Mouse (Mus musculus) hindbrain, embryonic 14.5 days (tissue): ENCODE data around the gene Cldn34b2. TPM values are rescaled to one million over a fixed set of nuclear protein-coding genes. Genes with fewer than 3 reads are reported as not detected.
"Not testable (repeated sequence)": the region's sequence is repeated elsewhere in the genome, so short reads cannot be mapped to it uniquely, and the experiment has no call there.

ENCODE experiments used
- ATAC-seq: fragments of 200-750 bp; cut with Nextera tagmentation; 2 replicates; pipeline ENCODE4 v1.8.0; 2017; ENCODE audit warnings: moderate number of reproducible peaks, mild to moderate bottlenecking, moderate TSS enrichment, moderate library complexity; ENCODE audit not compliant: low FRiP score
- DNase-seq: peaks from one replicate; pipeline ENCODE4 v3.0.0-alpha.2; 2015; ENCODE audit warnings: low spot score
- H3K27ac ChIP-seq: fragments of 300-500 bp; sonication (generic); 2 replicates; pipeline ENCODE4 v1.5.1; 2014; ENCODE audit warnings: mild to moderate bottlenecking, moderate library complexity
- H3K27me3 ChIP-seq: fragments of 300-500 bp; sonication (generic); 2 replicates; pipeline ENCODE4 v1.6.1; 2014; ENCODE audit warnings: mild to moderate bottlenecking, low read length, mixed read lengths; ENCODE audit not compliant: control insufficient read depth, insufficient read depth
- H3K36me3 ChIP-seq: fragments of 300-500 bp; sonication (generic); replicated peaks from 2 replicates; pipeline ENCODE4 v1.6.1; 2014; ENCODE audit not compliant: control insufficient read depth, insufficient read depth
- H3K4me1 ChIP-seq: fragments of 300-500 bp; sonication (generic); replicated peaks from 2 replicates; pipeline ENCODE4 v1.6.1; 2014; ENCODE audit warnings: antibody characterized with exemption, low read length, mixed read lengths; ENCODE audit not compliant: control insufficient read depth, insufficient read depth
- H3K4me2 ChIP-seq: fragments of 300-500 bp; sonication (generic); replicated peaks from 2 replicates; pipeline ENCODE4 v1.6.1; 2014; ENCODE audit warnings: mild to moderate bottlenecking, moderate library complexity
- H3K4me3 ChIP-seq: fragments of 300-500 bp; sonication (generic); replicated peaks from 2 replicates; pipeline ENCODE4 v1.5.1; 2014; ENCODE audit warnings: mild to moderate bottlenecking, low read length
- H3K9ac ChIP-seq: fragments of 300-500 bp; sonication (generic); 2 replicates; pipeline ENCODE4 v1.6.1; 2014
- H3K9me3 ChIP-seq: fragments of 300-500 bp; sonication (generic); 2 replicates; pipeline ENCODE4 v1.6.1; 2016; ENCODE audit warnings: low read length; ENCODE audit not compliant: control insufficient read depth
- WGBS: fragments of 180-500 bp; shearing (Covaris S2); extraction: QIAGEN DNeasy Blood & Tissue Kit; methylation state at CpG from one replicate; pipeline ENCODE4 v1.1.7; 2014; 5-methylcytosine and 5-hydroxymethylcytosine counted together
- polyA plus RNA-seq: library from polyadenylated mRNA; unstranded; fragments of >200 nt; fragmentation: Nextera tagmentation; extraction: Ambion mirVana; gene quantifications from 2 replicates; pipeline ENCODE4 v1.2.1, GENCODE M21; 2014

Cldn34b2 gene
- not detected in 2 replicates for polyA plus RNA-seq

DNA sequence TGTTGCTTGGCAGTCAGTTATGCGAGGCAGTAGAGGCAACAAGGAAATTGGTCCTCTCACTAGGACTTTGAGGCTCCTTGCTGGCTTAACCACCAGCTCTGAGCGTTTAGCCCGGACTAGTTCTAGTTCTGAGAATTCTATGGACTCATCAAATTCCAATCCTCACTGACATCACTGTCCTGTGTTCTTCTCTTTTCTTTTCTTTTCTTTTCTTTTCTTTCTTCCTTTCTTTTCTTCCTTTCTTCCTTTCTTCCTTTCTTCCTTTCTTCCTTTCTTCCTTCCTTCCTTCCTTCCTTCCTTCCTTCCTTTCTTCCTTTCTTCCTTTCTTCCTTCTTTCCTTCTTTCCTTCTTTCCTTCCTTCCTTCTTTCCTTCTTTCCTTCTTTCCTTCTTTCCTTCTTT, at the start of gene Cldn34b2:
Gene Cldn34b2 (minus strand): TSS at position 101 of the 400 bp plus-strand sequence.
- H3K4me2 ChIP-seq, ATAC-seq, DNase-seq, H3K4me3 ChIP-seq, H3K9ac ChIP-seq, H3K27me3 ChIP-seq, H3K36me3 ChIP-seq, H3K9me3 ChIP-seq, H3K4me1 ChIP-seq, H3K27ac ChIP-seq: not testable (repeated sequence)
- WGBS, result 91% methylated on average over 3 of the region's 3 CpGs

GRCm38 (mm10) chrX:155177640-155178039, 49.4 kb upstream of the Cldn34b2 start:
- no peak overlapping the region for H3K4me3 ChIP-seq
- H3K9me3 ChIP-seq, result no peaks in the 10 kb centered on the region
- no peaks in the 10 kb centered on the region for H3K4me1 ChIP-seq
- no peaks in the 10 kb centered on the region for H3K27me3 ChIP-seq
- WGBS, result 75% methylated on average over 2 of the region's 2 CpGs
- no peak for ATAC-seq
- no peak overlapping the region for H3K27ac ChIP-seq
- DNase-seq, result no peak
- no peaks in the 10 kb centered on the region for H3K36me3 ChIP-seq
- no peak overlapping the region for H3K9ac ChIP-seq
- no peak overlapping the region for H3K4me2 ChIP-seq

- ATAC-seq (no peak), DNase-seq (no peak)
- Histone ChIP-seq H3K27me3 (no peaks in the 10 kb centered on the region), H3K9me3 (no peaks in the 10 kb centered on the region), H3K27ac (no peak overlapping the region), H3K4me2 (no peak overlapping the region), H3K4me3 (no peak overlapping the region), H3K36me3 (no peaks in the 10 kb centered on the region), H3K9ac (no peak overlapping the region), H3K4me1 (no peaks in the 10 kb centered on the region)
- 92% methylated on average over 2 of the region's 2 CpGs for WGBS
Observed at GRCm38 (mm10) chrX:155177230-155177629, 49.0 kb upstream of the Cldn34b2 start.

- Histone ChIP-seq H3K27ac (no peak overlapping the region), H3K36me3 (no peaks in the 10 kb centered on the region), H3K9me3 (no peaks in the 10 kb centered on the region), H3K27me3 (no peaks in the 10 kb centered on the region), H3K4me2 (no peak overlapping the region), H3K9ac (no peak overlapping the region), H3K4me1 (no peaks in the 10 kb centered on the region), H3K4me3 (no peak overlapping the region)
- no peak for DNase-seq
- 74% methylated on average over 4 of the region's 4 CpGs for WGBS
- ATAC-seq, result no peak
Observed at GRCm38 (mm10) chrX:155175568-155175967, 47.4 kb upstream of the Cldn34b2 start.

DNA sequence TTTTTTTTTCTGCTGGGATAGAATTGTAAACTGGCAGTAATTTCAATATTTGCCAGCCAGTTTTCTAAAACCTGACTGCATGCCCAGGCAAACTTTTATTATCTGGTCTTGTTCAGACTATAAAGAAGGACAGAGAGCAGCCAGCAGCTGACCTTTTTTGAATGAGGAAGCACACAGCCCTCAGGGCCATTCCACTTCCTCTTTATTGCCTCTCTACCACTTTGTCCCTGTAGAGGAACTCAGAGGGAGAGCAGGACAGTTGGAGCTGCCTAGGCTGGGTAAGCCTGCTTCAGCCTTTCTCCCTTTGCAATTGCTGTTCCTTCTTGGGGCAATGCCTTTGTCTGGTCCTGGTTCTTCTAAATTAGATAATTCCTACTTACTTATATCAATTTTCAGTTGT, 44.1 kb upstream of the Cldn34b2 start:
- Histone ChIP-seq H3K36me3 (no peaks in the 10 kb centered on the region), H3K4me3 (no peak overlapping the region), H3K27me3 (no peaks in the 10 kb centered on the region), H3K4me2 (no peak overlapping the region), H3K9ac (no peak overlapping the region), H3K9me3 (no peaks in the 10 kb centered on the region), H3K4me1 (no peaks in the 10 kb centered on the region), H3K27ac (no peak overlapping the region)
- DNase-seq (no peak), ATAC-seq (no peak)

GRCm38 (mm10) chrX:155171754-155172153, 43.5 kb upstream of the Cldn34b2 start:
- DNase-seq (no peak), ATAC-seq (no peak)
- H3K4me1 ChIP-seq, result no peaks in the 10 kb centered on the region
- no peak overlapping the region for H3K4me2 ChIP-seq
- WGBS, result 79% methylated on average over 1 of the region's 1 CpGs
- no peak overlapping the region for H3K27ac ChIP-seq
- H3K27me3 ChIP-seq, result no peaks in the 10 kb centered on the region
- no peaks in the 10 kb centered on the region for H3K9me3 ChIP-seq
- H3K36me3 ChIP-seq, result no peaks in the 10 kb centered on the region
- no peak overlapping the region for H3K4me3 ChIP-seq
- H3K9ac ChIP-seq, result no peak overlapping the region

GRCm38 (mm10) chrX:155169886-155170285, 41.7 kb upstream of the Cldn34b2 start:
- no peak for ATAC-seq
- WGBS, result 88% methylated on average over 8 of the region's 8 CpGs

DNA sequence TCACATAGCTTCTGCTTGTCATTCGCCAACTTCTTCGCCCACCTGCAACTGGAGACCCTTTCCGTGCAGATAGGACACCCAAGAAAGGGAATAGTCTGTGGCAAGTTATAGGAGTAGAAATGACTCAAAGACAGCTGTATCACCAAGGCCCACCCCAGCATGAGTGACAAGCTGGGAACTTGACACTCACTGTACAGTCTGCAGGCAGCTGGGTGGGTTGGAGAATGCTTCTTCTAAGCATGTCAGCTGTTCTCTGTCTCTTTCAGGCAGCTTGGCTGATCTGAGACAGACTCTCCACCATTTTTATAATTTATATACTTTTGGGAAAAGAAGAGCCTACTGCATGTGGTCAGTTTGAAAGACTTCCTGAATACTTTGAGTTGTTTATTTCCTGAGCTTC, 39.5 kb upstream of the Cldn34b2 start:
- H3K9ac ChIP-seq, result no peak overlapping the region
- WGBS, result 95% methylated on average over 3 of the region's 3 CpGs
- no peak overlapping the region for H3K4me2 ChIP-seq
- H3K27ac ChIP-seq, result no peak overlapping the region
- H3K4me1 ChIP-seq, result no peaks in the 10 kb centered on the region
- no peaks in the 10 kb centered on the region for H3K9me3 ChIP-seq
- no peak for DNase-seq
- H3K36me3 ChIP-seq, result no peaks in the 10 kb centered on the region
- no peak overlapping the region for H3K4me3 ChIP-seq
- no peaks in the 10 kb centered on the region for H3K27me3 ChIP-seq
- ATAC-seq, result no peak

More at GRCm38 (mm10) chrX:155169886-155170285, 41.7 kb upstream of the Cldn34b2 start:
- Histone ChIP-seq H3K27me3 (no peaks in the 10 kb centered on the region), H3K4me2 (no peak overlapping the region), H3K9me3 (no peaks in the 10 kb centered on the region), H3K27ac (no peak overlapping the region), H3K9ac (no peak overlapping the region), H3K4me1 (no peaks in the 10 kb centered on the region), H3K36me3 (no peaks in the 10 kb centered on the region), H3K4me3 (no peak overlapping the region)
- DNase-seq, result no peak

DNA sequence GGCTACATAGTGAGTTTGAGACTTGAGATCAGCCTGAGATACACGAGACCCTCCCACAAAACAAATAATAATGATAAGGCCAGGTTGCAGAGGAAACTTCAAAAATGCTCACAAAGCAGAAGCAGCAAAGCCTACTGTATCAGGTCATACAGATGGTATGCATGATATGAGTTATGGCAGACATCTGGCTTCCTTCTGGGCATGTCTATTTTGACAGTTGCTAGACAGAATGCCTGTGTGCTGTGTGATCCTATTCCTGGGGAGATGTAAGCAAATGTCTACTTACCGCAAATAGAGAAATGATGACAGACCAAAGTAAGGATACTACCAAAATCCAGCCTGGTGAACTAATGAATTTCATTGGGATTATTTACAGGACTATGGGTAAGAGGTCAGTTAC, 38.1 kb upstream of the Cldn34b2 start:
- no peak overlapping the region for H3K4me3 ChIP-seq
- H3K4me1 ChIP-seq, result no peaks in the 10 kb centered on the region
- DNase-seq, result no peak
- WGBS, result 85% methylated on average over 2 of the region's 2 CpGs
- ATAC-seq, result no peak
- no peak overlapping the region for H3K9ac ChIP-seq
- no peak overlapping the region for H3K27ac ChIP-seq
- H3K27me3 ChIP-seq, result no peaks in the 10 kb centered on the region
- H3K9me3 ChIP-seq, result no peaks in the 10 kb centered on the region
- H3K36me3 ChIP-seq, result no peaks in the 10 kb centered on the region
- no peak overlapping the region for H3K4me2 ChIP-seq

DNA sequence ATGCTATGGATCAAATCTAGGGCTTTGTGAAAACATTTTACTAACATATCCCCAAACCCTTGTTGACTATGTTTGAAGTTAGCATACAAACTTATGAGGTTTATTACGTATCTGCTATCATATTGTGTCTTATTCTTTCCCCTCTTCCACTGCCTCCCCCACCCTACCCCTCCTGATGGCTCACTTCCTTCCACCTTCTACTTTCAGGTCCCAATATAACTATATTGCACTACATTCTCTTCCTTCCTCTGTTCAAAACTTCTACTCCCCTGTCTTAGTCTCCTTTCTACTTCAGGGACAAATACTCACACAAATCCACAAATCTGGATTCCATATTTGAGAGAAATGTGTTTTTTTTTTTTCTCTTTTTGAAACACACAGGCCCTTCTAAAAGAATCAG, 35.3 kb upstream of the Cldn34b2 start:
- Histone ChIP-seq H3K9me3 (no peaks in the 10 kb centered on the region), H3K4me2 (no peak overlapping the region)
- 83% methylated on average over 1 of the region's 1 CpGs for WGBS

More for the DNA sequence above, 35.3 kb upstream of the Cldn34b2 start:
- ATAC-seq (no peak), DNase-seq (no peak)
- H3K27me3 ChIP-seq, result no peaks in the 10 kb centered on the region
- no peak overlapping the region for H3K4me3 ChIP-seq
- H3K27ac ChIP-seq, result no peak overlapping the region
- no peaks in the 10 kb centered on the region for H3K36me3 ChIP-seq
- H3K4me1 ChIP-seq, result no peaks in the 10 kb centered on the region
- H3K9ac ChIP-seq, result no peak overlapping the region
